Mouse (Mus musculus): Measurements from ENCODE around the gene Slc28a3.

Slc28a3 gene

DNA sequence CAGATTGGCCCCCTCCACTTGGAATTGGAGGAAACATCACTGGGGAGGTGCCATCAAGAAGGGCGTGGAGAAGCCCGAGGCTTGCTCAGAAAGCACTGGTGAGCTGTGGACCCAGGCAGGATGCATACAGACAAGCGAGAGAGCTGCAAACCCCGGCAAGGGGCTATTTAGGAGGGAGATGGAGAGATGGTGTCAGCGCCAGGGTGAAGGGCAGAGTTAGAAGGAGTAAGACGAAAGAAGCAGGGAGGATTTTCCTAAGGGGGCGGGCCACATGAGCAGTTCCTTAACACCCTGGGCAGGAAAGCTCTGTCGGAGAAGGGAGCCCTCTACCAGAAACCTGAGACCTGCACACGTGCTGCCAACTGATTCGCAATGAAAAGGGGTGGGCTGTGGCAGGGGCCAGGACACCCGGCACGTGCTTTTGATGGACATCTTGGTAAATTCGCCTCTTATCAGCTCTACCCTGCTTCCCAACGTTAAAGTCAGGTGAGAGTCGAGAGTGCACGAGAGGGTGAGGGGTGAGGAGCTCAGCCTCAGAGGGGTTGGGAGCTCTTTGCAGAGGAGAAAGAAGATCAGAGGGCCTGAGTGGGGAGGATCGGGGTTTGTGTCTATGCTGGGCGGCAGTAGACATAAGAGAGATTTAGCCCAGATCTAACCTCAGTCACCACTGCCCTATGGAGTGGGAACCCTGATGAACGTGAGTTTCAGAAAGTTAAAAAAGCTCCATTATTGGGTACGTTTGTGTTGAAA lies 87.5 kb downstream of the Slc28a3 start:
- DNase-seq (ENCODE audit: low spot score): no peak

DNA sequence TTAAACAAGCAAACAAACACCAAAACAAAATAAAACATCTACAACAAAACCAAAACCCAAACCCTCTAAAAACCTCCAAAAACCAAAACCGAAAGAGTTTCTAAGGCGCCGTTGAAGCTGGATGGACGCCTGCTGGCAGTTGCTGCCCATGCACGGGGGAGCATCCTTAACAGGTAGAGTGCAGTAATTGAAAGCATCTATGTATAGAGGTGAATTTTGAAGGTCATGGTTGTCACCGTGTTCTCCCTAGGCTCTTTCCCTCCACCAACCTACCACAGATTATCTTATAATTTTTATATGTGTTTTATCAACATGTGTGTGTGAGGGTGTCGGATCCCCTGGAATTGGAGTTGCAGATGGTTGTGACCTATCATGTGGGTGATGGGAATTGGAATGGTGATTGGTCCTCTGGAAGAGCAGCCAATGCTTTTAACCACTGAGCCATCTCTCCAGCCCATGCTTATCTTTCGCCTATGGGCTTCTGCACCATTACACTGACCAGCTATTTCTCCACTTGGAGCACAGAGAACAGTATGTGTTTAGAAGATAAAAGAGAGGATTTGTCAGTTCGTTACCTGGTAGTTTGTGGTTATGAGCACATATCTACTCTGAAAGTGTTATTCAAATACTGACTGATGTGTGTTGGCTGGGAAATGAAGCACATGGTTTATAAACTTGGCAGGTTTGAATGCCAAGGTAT lies 89.2 kb downstream of the Slc28a3 start:
- no peak for DNase-seq (ENCODE audit: low spot score)

DNA sequence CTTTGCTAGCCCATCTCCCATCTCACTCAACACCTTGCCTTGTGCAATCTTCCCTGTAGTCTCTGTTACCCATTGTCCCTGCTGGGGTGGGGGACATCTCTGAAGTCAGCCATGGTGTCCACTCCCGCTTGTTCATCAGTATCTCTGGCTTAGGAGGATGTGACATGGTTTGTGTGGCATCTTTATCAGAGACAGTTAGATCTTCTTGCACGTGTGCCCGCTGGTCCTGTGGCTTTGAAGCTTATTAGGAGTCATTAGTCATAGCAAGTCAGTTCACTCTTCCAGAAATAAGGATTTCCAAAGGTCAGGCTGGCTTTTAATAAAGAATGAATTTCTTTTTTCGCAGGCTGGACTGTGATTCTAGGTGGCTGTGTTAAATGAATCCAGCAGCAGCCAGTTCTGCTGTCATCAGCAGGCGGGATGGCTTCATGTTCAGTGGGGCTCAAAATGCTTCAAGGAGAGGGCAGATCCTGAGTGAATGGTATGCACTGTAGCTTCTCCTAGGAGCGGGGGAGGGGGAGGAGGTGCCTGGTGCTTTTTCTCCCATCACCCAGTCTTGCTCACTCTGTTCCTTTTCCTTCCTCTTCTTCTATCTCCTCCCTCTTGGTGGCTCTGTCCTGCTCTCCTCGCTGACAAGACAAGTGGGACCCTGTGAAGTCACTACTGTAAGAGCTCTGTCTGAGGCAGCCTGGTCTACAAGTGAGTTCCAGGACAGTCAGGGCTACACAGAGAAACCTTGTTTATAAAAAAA lies 89.9 kb downstream of the Slc28a3 start:
- no peak for DNase-seq (ENCODE audit: low spot score)

DNA sequence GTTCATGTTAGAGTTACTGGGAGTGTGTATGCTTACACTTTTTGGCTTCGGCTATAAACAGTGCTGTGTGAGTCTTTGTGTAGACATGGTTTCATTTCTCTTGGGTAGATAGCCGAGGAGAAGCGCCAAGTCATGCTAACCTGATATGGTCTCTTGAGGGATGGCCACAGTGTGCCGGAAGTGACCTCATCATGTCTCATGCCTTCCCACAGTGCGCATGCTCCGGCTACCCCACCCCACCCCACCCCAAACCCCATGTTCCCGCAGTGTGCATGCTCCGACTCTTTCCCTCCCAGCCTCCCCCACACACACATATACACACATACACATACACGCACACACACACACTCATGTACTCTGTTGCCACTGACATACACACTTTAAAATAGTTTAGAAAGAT lies 90.6 kb downstream of the Slc28a3 start:
- no peak for DNase-seq (ENCODE audit: low spot score)

DNA sequence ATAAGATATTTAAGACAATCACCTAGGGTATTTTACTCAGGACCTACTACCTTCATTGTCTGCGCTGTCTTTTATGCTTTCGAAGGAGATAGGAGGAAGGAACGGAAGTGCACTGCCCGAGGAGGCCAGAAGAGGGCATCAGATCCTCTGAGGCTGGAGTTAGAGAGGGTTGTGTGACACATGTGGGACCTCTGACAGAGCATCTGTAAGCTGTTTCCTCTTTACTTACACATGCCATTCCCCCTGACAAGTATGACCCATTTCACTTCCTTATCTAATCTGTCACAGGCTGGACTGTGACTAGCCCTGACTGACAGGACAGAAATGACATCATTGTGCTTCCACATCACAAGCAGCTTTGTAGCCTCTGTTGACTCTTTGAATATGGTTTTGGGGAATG lies 94.4 kb downstream of the Slc28a3 start:
- no peak for DNase-seq (ENCODE audit: low spot score)

DNA sequence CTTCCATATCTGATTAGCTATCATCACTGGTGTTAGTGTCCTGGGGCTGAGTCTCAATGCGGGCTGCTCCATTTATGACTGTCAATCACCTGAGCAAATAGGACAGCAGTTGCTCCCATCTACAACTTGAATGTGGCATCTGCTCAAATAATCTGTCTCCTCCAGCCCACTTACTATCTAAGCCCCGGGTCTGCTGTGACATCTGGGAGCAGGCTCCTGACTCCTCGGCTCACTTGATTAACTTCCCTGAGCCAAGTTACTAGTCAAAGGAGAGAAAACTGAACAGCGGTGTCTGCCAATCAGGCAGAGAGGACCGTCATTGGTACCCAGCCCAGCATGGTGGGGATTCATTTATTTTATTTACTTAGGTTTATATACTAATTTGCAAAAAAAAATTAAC lies 95.0 kb downstream of the Slc28a3 start:
- no peak for DNase-seq (ENCODE audit: low spot score)

DNA sequence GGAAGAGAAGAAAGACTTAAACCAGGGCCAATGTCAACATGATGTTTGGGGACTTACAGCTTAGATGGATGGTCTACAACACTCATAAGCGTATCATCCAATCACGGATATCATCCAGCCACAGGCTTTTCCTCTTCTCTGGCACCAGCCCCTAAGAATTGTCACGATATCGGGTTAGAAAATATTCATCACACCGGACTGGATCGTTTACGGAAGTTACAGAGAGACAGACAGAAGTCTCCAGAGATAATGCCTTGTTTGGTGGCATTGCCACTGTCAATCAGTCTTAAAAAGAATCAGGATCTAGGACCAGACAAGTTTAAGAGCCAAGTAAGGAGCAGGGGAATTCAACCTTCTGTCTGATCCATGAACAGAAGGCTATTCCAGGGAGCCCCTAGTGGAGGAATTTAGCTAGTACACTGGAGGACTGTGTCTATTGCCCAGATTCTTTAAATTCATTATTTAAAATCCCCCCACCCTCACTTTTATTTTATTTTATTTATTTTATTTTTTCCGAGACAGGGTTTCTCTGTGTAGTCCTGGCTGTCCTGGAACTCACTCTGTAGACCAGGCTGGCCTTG lies 96.4 kb downstream of the Slc28a3 start:
- no peak for DNase-seq (ENCODE audit: low spot score)

DNA sequence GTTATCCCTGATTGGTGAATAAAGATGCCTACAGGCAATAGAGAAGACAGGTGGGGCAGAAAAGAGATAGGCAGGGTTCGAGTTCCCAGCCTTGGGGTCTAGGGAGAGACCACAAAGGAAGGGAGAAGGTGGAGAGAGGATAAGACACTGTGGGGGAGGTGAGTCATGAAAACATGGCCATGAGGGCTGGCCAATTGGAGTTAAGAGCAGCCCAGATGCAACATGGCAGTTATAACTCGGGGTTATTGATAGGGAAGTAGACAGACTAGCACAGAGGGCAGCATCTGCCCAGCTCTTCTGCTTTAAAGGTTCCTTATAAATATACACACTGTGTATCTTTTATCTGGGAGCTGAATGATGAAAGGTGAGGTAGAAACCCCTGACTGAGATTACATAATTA lies 98.8 kb downstream of the Slc28a3 start:
- no peak for DNase-seq (ENCODE audit: low spot score)

DNA sequence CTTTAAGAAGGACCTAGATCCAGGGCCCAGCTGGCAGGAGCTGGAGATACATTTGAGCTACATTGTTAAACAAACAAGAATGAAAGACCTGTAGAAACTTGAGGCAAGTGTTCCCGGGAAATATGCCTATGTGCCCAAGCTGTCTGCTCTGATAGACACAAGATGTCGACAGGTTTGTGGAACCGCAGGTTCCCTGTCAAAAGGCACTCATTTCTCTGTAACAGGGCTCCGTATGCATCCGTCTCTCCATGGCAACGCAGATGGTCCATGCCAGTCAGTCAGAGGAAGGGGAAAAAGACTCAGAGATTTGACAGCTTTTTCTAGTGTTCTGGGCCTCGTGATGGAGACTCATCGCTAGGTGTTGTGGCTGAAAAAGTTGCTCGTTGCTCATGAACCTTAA lies 99.4 kb downstream of the Slc28a3 start:
- DNase-seq (ENCODE audit: low spot score): no peak

DNA sequence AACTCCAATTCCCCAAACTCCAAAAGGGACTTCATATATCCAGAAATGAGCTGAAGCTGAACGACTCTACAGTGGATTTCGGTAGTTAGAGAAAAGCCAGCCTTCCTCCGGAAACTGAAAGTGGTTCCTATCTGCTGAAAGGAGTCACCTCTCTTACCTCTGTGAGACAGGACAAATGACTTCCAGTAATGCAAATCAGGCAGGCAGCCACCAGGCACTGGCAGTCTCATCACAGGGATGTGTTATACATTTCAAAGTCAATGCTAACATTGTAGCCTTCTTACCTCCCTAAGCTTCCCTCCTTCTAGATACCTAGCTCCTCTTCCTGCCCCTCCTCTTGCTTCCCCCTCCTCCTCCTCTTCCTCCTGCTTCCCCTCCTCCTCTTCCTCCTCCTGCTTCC lies 101.4 kb downstream of the Slc28a3 start:
- no peak for DNase-seq (ENCODE audit: low spot score)

DNA sequence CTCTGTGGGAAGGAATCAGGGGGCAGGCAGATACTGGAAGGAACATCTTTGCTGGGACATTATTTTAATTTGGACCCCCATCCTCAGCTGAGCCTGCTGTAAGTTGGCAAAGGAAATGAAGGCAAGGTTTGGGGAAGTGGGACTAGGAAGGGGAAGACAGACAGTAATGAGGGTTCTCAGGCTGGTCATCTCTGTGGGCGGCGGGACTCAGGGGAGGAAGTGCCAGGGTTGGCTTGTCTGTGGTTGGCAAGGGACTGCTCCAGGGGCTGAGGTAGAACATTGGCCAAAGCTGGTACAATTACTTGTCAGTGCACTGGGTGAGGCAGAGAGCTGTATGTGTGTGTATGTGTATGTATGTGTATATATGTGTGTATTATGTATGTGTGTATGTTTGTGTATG lies 107.1 kb downstream of the Slc28a3 start:
- DNase-seq (ENCODE audit: low spot score): no peak

DNA sequence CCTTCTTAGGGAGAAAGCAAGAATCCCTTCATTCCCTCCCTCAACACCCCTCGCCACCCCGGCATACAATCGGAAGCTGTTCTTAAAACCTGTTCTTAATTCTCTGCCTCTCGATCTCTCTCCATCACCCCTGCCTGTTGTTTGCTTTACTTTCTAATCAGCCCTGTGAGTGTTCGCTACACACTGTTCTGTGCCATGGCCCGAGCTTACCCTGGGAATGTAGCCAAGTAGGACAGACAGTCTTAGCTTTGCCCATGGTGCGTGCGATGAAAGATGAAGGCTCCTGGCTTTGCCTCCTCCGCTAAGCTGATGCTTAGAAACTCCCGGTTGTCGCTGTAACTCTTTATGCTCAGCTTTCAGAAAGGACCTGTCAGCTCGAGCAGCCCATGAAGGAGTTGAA lies 112.9 kb downstream of the Slc28a3 start:
- DNase-seq (ENCODE audit: low spot score): no peak
